Mouse (Mus musculus) midbrain, embryonic 12.5 days (tissue): ENCODE results near the gene Yeats4. TPM values are rescaled to one million over a fixed set of nuclear protein-coding genes. Genes with fewer than 3 reads are reported as not detected.

Experiments
- polyA plus RNA-seq: library from polyadenylated mRNA; unstranded; fragments of >200 nt; fragmentation: Nextera tagmentation; extraction: Ambion mirVana; gene quantifications from 2 replicates; pipeline ENCODE4 v1.2.1, GENCODE M21; 2016

The Yeats4 gene
- polyA plus RNA-seq, 1 experiment from 2014 or later = 147 TPM

Other genes with a start within 250 kb of the Yeats4 start
- 0.10 TPM in 2 replicates for gene Best3, start 238.2 kb downstream of the Yeats4 start, polyA plus RNA-seq
- not detected in 2 replicates for gene Lrrc10, start 179.2 kb downstream of the Yeats4 start, polyA plus RNA-seq
- 252 and 253 TPM in 2 replicates for gene Cct2, start 160.7 kb downstream of the Yeats4 start, polyA plus RNA-seq
- gene Frs2, start 76.0 kb downstream of the Yeats4 start, polyA plus RNA-seq = 23.2 and 25.7 TPM in 2 replicates
- gene 9530003J23Rik, start 14.2 kb upstream of the Yeats4 start, polyA plus RNA-seq = not detected in 2 replicates
- gene Lyz2, start 57.8 kb upstream of the Yeats4 start, polyA plus RNA-seq = 15.6 and 18.9 TPM in 2 replicates
- not detected in 2 replicates for gene Lyz1, start 68.4 kb upstream of the Yeats4 start, polyA plus RNA-seq
- 265 and 279 TPM in 2 replicates for gene Cpsf6, start 155.5 kb upstream of the Yeats4 start, polyA plus RNA-seq